ENCODE assay signal across 19 mouse cellular contexts in the genomic region with DNA sequence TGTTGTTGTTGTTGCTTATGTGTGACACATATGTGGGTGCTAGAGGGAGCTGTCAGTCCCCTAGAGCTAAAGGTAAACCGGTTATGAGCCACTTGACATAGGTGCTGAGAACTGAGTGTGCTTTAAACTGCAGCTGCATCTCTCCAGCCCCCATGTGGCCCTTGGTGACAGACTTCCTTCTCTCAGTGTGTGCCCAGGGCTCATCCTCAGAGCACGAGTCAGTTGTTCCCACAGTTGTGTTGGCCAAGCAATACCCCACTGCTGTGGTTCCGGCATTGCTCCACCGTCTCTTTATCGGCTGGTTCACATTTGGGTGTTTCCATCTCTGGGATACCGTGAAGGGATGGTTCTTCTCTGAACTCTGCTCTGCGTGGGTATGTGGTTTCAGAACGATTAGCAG.
"Had no signal": no experiment of that assay in that cellular context is flagged by ENCODE, and none has a peak within 500 bp of the region (broad histone marks: within the 10 kb centered on the region; RNA-seq: fewer than 3 reads in every experiment).

No protein-coding gene starts in this region.

- H3K27ac ChIP-seq: liver, embryonic 12.5 days; liver, embryonic 14.5 days; lung, embryonic 15.5 days; macrophage; midbrain, embryonic 10.5 days; midbrain, embryonic 13.5 days; midbrain, embryonic 15.5 days; neural tube, embryonic 13.5 days; neural tube, embryonic 15.5 days had no signal

- H3K36me3 ChIP-seq: liver, embryonic 12.5 days; lung, embryonic 15.5 days; midbrain, embryonic 10.5 days; midbrain, embryonic 13.5 days; midbrain, embryonic 15.5 days; neural tube, embryonic 13.5 days; neural tube, embryonic 15.5 days had no signal

- H3K27me3 ChIP-seq: midbrain, embryonic 15.5 days had no signal

- H3K9ac ChIP-seq: liver, embryonic 12.5 days; liver, embryonic 14.5 days; lung, embryonic 15.5 days; midbrain, embryonic 13.5 days; midbrain, embryonic 15.5 days; neural tube, embryonic 13.5 days; neural tube, embryonic 15.5 days had no signal

- H3K4me2 ChIP-seq: liver, embryonic 12.5 days; lung, embryonic 15.5 days; midbrain, embryonic 13.5 days; midbrain, embryonic 15.5 days; neural tube, embryonic 13.5 days; neural tube, embryonic 15.5 days had no signal

- DNase-seq: lung, adult 2 months; lung, postnatal 10 days; retina, postnatal 1 day; right cerebral cortex, adult 18-20 months; right cerebral cortex, postnatal 25 days; right cerebral cortex, postnatal 4 days; spleen, adult 18-20 months; thymus, adult 18-20 months; thymus, postnatal 36 days had no signal

- H3K9me3 ChIP-seq: lung, embryonic 15.5 days; midbrain, embryonic 13.5 days; midbrain, embryonic 15.5 days; neural tube, embryonic 13.5 days; neural tube, embryonic 15.5 days had no signal

- ATAC-seq: liver, embryonic 12.5 days; midbrain, embryonic 13.5 days; midbrain, embryonic 15.5 days had no signal

- H3K4me3 ChIP-seq: liver, embryonic 12.5 days; lung, embryonic 15.5 days; midbrain, embryonic 10.5 days; midbrain, embryonic 13.5 days; midbrain, embryonic 15.5 days; myocyte; neural tube, embryonic 13.5 days; neural tube, embryonic 15.5 days had no signal
